ENCODE assay signal across 32 mouse cellular contexts in genomic region chr11:24174161-24174792, GRCm38 (mm10).
DNase-seq lines count a peak whose midpoint lies in the region; ATAC-seq and TF ChIP-seq lines count a peak whose summit lies in the region.
"Had no signal": no experiment of that assay in that cellular context is flagged by ENCODE, and none has a peak within 500 bp of the region (broad histone marks: within the 10 kb centered on the region; RNA-seq: fewer than 3 reads in every experiment).

No protein-coding gene starts in this region.

- no peak overlapping the region for H3K9ac ChIP-seq in hindbrain, embryonic 13.5 days
- no peak overlapping the region for H3K9ac ChIP-seq in hindbrain, postnatal 0 days (replicated peaks; ENCODE audit: low read length)
- no peak overlapping the region for H3K9ac ChIP-seq in forebrain, embryonic 14.5 days (ENCODE audit: low read length)
- H3K9ac ChIP-seq: forebrain, embryonic 15.5 days; limb, embryonic 15.5 days; midbrain, embryonic 15.5 days; stomach, embryonic 15.5 days had no signal

- no peaks in the 10 kb centered on the region for H3K27me3 ChIP-seq in hindbrain, embryonic 13.5 days
- H3K27me3 ChIP-seq in hindbrain, postnatal 0 days (ENCODE audit: insufficient read depth, low read length), result no peaks in the 10 kb centered on the region
- H3K27me3 ChIP-seq in forebrain, embryonic 14.5 days (replicated peaks; ENCODE audit: control insufficient read depth, insufficient read depth, low read length), result no peaks in the 10 kb centered on the region
- H3K27me3 ChIP-seq: forebrain, embryonic 15.5 days; limb, embryonic 15.5 days; midbrain, embryonic 15.5 days; stomach, embryonic 15.5 days had no signal

- no peak for TF ChIP-seq CTCF in hindbrain, postnatal 0 days (IDR thresholded peaks at IDR 0.05; ENCODE audit: low read depth)
- no peak for TF ChIP-seq CTCF in cortical plate, adult 2 months (IDR thresholded peaks at IDR 0.05; ENCODE audit: extremely low read depth, insufficient read depth, low read length)

- H3K4me2 ChIP-seq in hindbrain, embryonic 13.5 days, result no peak overlapping the region
- H3K4me2 ChIP-seq in hindbrain, postnatal 0 days (ENCODE audit: low read depth, low read length), result no peak overlapping the region
- no peak overlapping the region for H3K4me2 ChIP-seq in forebrain, embryonic 14.5 days (ENCODE audit: low read length)
- H3K4me2 ChIP-seq: forebrain, embryonic 15.5 days; limb, embryonic 15.5 days; midbrain, embryonic 15.5 days; stomach, embryonic 15.5 days had no signal

- H3K4me3 ChIP-seq in hindbrain, embryonic 13.5 days, result no peak overlapping the region
- H3K4me3 ChIP-seq in hindbrain, postnatal 0 days (ENCODE audit: low read length), result no peak overlapping the region
- no peak overlapping the region for H3K4me3 ChIP-seq in cortical plate, adult 2 months (ENCODE audit: insufficient read depth, low read length)
- no peak overlapping the region for H3K4me3 ChIP-seq in forebrain, embryonic 14.5 days (ENCODE audit: low read depth, low read length)
- H3K4me3 ChIP-seq: forebrain, embryonic 15.5 days; gastrocnemius, adult 2 months; hindbrain, embryonic 10.5 days; limb, embryonic 10.5 days; limb, embryonic 15.5 days; midbrain, embryonic 10.5 days; midbrain, embryonic 15.5 days; stomach, embryonic 15.5 days had no signal

- TF ChIP-seq POLR2A in cortical plate, adult 2 months (IDR thresholded peaks at IDR 0.05; ENCODE audit: extremely low read depth, insufficient read depth, low read length), result no peak

- H3K27ac ChIP-seq in hindbrain, embryonic 13.5 days, result 0 out of 2 replicates have a peak overlapping the region, but pooled peaks have one; percentile 4
- H3K27ac ChIP-seq in hindbrain, postnatal 0 days, result no peak overlapping the region
- H3K27ac ChIP-seq in cortical plate, adult 2 months (ENCODE audit: insufficient read depth, low read length), result peak overlapping the region; percentile 37; the same call in 1 of the 2 replicates
- no peak overlapping the region for H3K27ac ChIP-seq in forebrain, embryonic 14.5 days (ENCODE audit: low read depth, low read length)
- H3K27ac ChIP-seq: forebrain, embryonic 15.5 days; gastrocnemius, adult 2 months; hindbrain, embryonic 10.5 days; kidney, postnatal 0 days; limb, embryonic 10.5 days; limb, embryonic 15.5 days; macrophage; midbrain, embryonic 10.5 days; midbrain, embryonic 15.5 days; stomach, embryonic 15.5 days had no signal

- H3K9me3 ChIP-seq in hindbrain, embryonic 13.5 days, result no peaks in the 10 kb centered on the region
- H3K9me3 ChIP-seq in hindbrain, postnatal 0 days (ENCODE audit: low read length), result no peaks in the 10 kb centered on the region
- H3K9me3 ChIP-seq in forebrain, embryonic 14.5 days (replicated peaks; ENCODE audit: control insufficient read depth, low read length), result no peaks in the 10 kb centered on the region
- H3K9me3 ChIP-seq: forebrain, embryonic 15.5 days; hindbrain, embryonic 10.5 days; limb, embryonic 10.5 days; limb, embryonic 15.5 days; midbrain, embryonic 10.5 days; midbrain, embryonic 15.5 days; stomach, embryonic 15.5 days had no signal

- ATAC-seq in hindbrain, embryonic 13.5 days (ENCODE audit: low FRiP score), result no peak
- ATAC-seq in hindbrain, postnatal 0 days, result no peak
- ATAC-seq in megakaryocyte progenitor cell, adult 5-6 weeks (replicated peaks; ENCODE audit: poor library complexity), result peak; percentile 43
- no peak for ATAC-seq in forebrain, embryonic 14.5 days
- ATAC-seq: forebrain, embryonic 15.5 days; hindbrain, embryonic 16.5 days; intestine, embryonic 16.5 days; midbrain, embryonic 15.5 days had no signal

- WGBS in hindbrain, embryonic 13.5 days, result 84% methylated on average over 2 of the region's 2 CpGs
- 76% methylated on average over 2 of the region's 2 CpGs for WGBS in hindbrain, postnatal 0 days
- WGBS in forebrain, embryonic 14.5 days, result 86% methylated on average over 2 of the region's 2 CpGs

- 0 out of 2 replicates have a peak, but pooled peaks cover 6% of the 10 kb centered on the region for H3K4me1 ChIP-seq in hindbrain, embryonic 13.5 days (replicated peaks)
- no peaks in the 10 kb centered on the region for H3K4me1 ChIP-seq in hindbrain, postnatal 0 days (ENCODE audit: insufficient read depth, low read length)
- peaks cover 2% of the 10 kb centered on the region for H3K4me1 ChIP-seq in cortical plate, adult 2 months (ENCODE audit: control insufficient read depth, insufficient read depth, low read length)
- H3K4me1 ChIP-seq in forebrain, embryonic 14.5 days (ENCODE audit: control insufficient read depth, insufficient read depth, low read length), result peaks cover under 1% of the 10 kb centered on the region; the same call in 1 of the 2 replicates
- H3K4me1 ChIP-seq: limb, embryonic 15.5 days; midbrain, embryonic 15.5 days; stomach, embryonic 15.5 days had no signal

- peaks cover 12% of the 10 kb centered on the region for H3K36me3 ChIP-seq in hindbrain, embryonic 13.5 days
- H3K36me3 ChIP-seq in hindbrain, postnatal 0 days (ENCODE audit: insufficient read depth, low read length), result no peaks in the 10 kb centered on the region
- H3K36me3 ChIP-seq in forebrain, embryonic 14.5 days (ENCODE audit: control insufficient read depth, insufficient read depth, low read length), result peaks cover 11% of the 10 kb centered on the region; the same call in 1 of the 2 replicates
- H3K36me3 ChIP-seq: midbrain, embryonic 15.5 days had no signal

- no peak for DNase-seq in hindbrain, postnatal 0 days (ENCODE audit: low spot score)
- peak; percentile 25 to 33 for DNase-seq in B cell, adult 2 months
- DNase-seq in embryo, embryonic 10.5 days (ENCODE audit: low spot score), result no peak
- no peak for DNase-seq in cerebellum, postnatal 25 days
- DNase-seq in forebrain, embryonic 14.5 days (ENCODE audit: low spot score), result no peak
- DNase-seq: adrenal gland, postnatal 14 days; cerebellum, adult 11-12 months; cerebellum, postnatal 10 days; gastrocnemius, adult 2 months; gastrocnemius, postnatal 36 days; heart, postnatal 14 days; kidney, adult 8-10 months; kidney, postnatal 4 days; layer of hippocampus, adult 9-11 months; lung, adult 2 months; lung, postnatal 10 days; right cerebral cortex, postnatal 4 days; thymus, postnatal 14 days had no signal

Comparison
In these comparisons a context has a peak if more than half of its experiments do, and no peak if none do; other contexts are left out.
1. H3K27ac ChIP-seq: peak in hindbrain, embryonic 13.5 days (single experiment) and cortical plate, adult 2 months (single experiment); none in hindbrain, postnatal 0 days (single experiment) and forebrain, embryonic 14.5 days (single experiment).
2. DNase-seq: peak in B cell, adult 2 months (2 of 2); none in hindbrain, postnatal 0 days (single experiment), embryo, embryonic 10.5 days (single experiment), cerebellum, postnatal 25 days (0 of 2) and forebrain, embryonic 14.5 days (single experiment).